Mouse (Mus musculus) cortical plate, adult 2 months (tissue): Measurements from ENCODE around the gene Vps35l. TPM values are rescaled to one million over a fixed set of nuclear protein-coding genes. Genes with fewer than 3 reads are reported as not detected.

ENCODE experiments used
- H3K27ac ChIP-seq: fragments of 200-500 bp; 2 replicates; pipeline ENCODE4 v1.5.1; 2012; ENCODE audit warnings: low read length, control low read depth, inconsistent platforms; ENCODE audit not compliant: insufficient read depth
- H3K4me1 ChIP-seq: fragments of 200-500 bp; 2 replicates; pipeline ENCODE4 v1.6.1; 2011; ENCODE audit warnings: low read length; ENCODE audit not compliant: control insufficient read depth, insufficient read depth
- H3K4me3 ChIP-seq: fragments of 200-500 bp; 2 replicates; pipeline ENCODE4 v1.5.1; 2011; ENCODE audit warnings: mild to moderate bottlenecking, low read length, control low read depth; ENCODE audit not compliant: insufficient read depth
- CTCF ChIP-seq: fragments of 200-500 bp; IDR thresholded peaks from 2 replicates; pipeline ENCODE4 v1.5.1; 2011; ENCODE audit warnings: mild to moderate bottlenecking, control low read depth, low read length; ENCODE audit not compliant: insufficient read depth; ENCODE audit errors: extremely low read depth
- POLR2A ChIP-seq: fragments of 200-500 bp; IDR thresholded peaks from 2 replicates; pipeline ENCODE4 v1.6.1; 2011; ENCODE audit warnings: mild to moderate bottlenecking, low read length, control low read depth; ENCODE audit not compliant: insufficient read depth; ENCODE audit errors: extremely low read depth
- polyA plus RNA-seq: library from polyadenylated mRNA; depleted of rRNA; stranded (reverse); fragments of >200 nt; gene quantifications from 2 replicates; pipeline ENCODE4 v1.2.3, GENCODE M21; 2012

The Vps35l gene
- polyA plus RNA-seq, 1 experiment = 57.4 TPM

- TF ChIP-seq CTCF (no peak), POLR2A (no peak)
These were observed 8.2 kb upstream of the Vps35l start for GRCm38 (mm10) chr7:118731781-118732180.

GRCm38 (mm10) chr7:118733225-118733624, 6.8 kb upstream of the Vps35l start:
- Histone ChIP-seq H3K4me3 (no peak overlapping the region), H3K4me1 (no peaks in the 10 kb centered on the region), H3K27ac (no peak overlapping the region)
- TF ChIP-seq CTCF (no peak), POLR2A (no peak)

More at GRCm38 (mm10) chr7:118731781-118732180, 8.2 kb upstream of the Vps35l start:
- H3K27ac ChIP-seq = no peak overlapping the region
- H3K4me1 ChIP-seq = no peaks in the 10 kb centered on the region
- no peak overlapping the region for H3K4me3 ChIP-seq

- Histone ChIP-seq H3K4me3 (no peak overlapping the region), H3K4me1 (peaks cover 7% of the 10 kb centered on the region), H3K27ac (no peak overlapping the region)
- TF ChIP-seq CTCF (peak; percentile 8; the same call in 1 of the 2 replicates), POLR2A (no peak)
These were observed 1.3 kb upstream of the Vps35l start for GRCm38 (mm10) chr7:118738730-118739129.

GRCm38 (mm10) chr7:118740532-118741338, 709 bp downstream of the Vps35l start:
- TF ChIP-seq POLR2A (peak; percentile 89), CTCF (no peak)
- Histone ChIP-seq H3K4me1 (peaks cover 7% of the 10 kb centered on the region), H3K4me3 (peak overlapping the region; percentile 83)

DNA sequence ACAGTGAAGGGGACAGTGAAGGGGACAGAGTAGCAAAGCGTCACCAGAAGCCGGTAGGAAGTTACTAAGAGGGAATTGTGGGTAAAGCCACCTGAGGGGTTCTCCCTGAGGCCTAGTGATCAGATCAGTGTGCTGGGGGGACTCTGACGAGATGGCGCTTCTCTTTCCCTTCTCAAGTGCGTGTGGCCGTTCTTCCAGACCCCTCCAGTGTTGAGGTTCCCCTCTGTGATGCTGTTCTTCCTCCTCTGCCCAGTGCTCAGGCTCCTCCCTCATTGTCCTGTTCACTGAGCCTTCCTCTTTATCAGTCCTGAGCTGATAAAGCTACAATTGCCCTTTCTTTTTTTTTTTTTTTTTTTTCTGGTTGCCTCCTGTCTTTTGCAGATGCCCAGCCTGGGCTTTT, 2.3 kb downstream of the Vps35l start:
- TF ChIP-seq CTCF = no peak
- no peak for TF ChIP-seq POLR2A
- H3K4me3 ChIP-seq = no peak overlapping the region
- peaks cover 7% of the 10 kb centered on the region for H3K4me1 ChIP-seq
- H3K27ac ChIP-seq = no peak overlapping the region

More at GRCm38 (mm10) chr7:118740532-118741338, 709 bp downstream of the Vps35l start:
- H3K27ac ChIP-seq = no peak overlapping the region; the same call in 1 of the 2 replicates

GRCm38 (mm10) chr7:118744766-118745165, 4.7 kb downstream of the Vps35l start:
- H3K4me1 ChIP-seq = peaks cover 7% of the 10 kb centered on the region
- H3K27ac ChIP-seq = no peak overlapping the region
- H3K4me3 ChIP-seq = no peak overlapping the region
- no peak for TF ChIP-seq CTCF
- TF ChIP-seq POLR2A = no peak

DNA sequence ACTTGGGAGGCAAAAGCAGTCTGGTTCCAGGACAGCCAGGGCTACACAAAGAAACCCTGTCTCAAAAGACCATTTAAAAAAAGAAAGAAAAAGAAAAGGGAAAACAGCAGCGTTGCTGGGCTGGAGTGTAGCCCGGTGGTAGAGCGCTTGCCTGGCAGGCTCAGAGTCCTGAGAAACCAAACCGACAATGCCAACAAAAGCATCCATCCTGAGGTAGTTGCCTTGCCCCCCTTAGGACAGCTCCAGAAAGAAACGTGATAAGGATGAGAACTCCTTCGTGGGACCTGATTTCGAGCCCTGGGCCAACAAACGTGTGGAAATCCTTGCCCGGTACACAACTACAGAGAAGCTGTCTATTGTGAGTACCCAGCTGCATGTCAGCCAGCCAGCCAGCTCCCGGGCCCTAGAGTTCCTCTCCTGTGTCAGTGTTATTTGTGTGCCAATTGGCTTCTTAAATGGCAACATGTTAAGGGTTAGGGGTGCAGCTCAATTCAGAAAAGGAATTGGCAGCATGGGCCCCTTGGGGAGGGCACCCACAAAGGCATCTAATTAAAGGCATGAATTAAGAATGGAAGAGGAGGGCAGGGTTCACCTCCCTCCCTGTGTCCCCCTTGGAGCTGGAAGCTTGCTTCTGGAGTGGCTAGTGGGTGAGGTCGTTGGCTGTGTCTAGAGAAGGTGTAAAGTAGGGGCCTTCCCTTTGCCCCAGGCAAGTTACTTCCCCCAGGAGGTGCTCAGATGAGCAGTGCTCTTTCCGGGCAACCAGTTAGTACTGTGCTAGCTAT, 8.1 kb downstream of the Vps35l start:
- no peak for TF ChIP-seq CTCF
- TF ChIP-seq POLR2A = no peak
- H3K27ac ChIP-seq = peak overlapping the region; percentile 21; the same call in 1 of the 2 replicates
- H3K4me3 ChIP-seq = no peak overlapping the region
- H3K4me1 ChIP-seq = no peaks in the 10 kb centered on the region

DNA sequence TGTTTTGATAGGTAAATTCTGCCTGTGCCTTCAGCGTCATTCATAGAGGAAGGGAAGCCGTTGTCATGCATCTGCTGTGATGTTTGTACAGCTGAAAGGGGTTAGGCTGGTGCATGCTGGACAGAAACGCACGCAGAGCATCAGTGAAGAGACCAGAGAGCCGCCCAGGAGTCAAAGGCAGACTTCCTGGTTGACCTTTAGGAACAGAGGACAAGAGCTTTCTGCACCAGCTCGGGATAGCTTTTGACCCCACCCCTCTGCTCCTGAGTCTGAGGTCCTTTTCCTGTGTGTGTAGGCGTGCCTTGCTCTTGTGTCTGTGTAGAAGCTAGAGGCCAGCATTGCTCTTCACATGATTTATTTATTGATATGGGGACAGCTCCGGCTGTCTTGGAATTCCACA, 9.7 kb downstream of the Vps35l start:
- TF ChIP-seq POLR2A = no peak
- Histone ChIP-seq H3K27ac (no peak overlapping the region), H3K4me3 (no peak overlapping the region), H3K4me1 (no peaks in the 10 kb centered on the region)

- no peak for TF ChIP-seq CTCF
- Histone ChIP-seq H3K27ac (no peak overlapping the region), H3K4me1 (no peaks in the 10 kb centered on the region), H3K4me3 (no peak overlapping the region)
These were observed 11.6 kb downstream of the Vps35l start for GRCm38 (mm10) chr7:118751625-118752024.
